Comparison of ENCODE assay signal across 9 mouse cellular contexts in the genomic region with DNA sequence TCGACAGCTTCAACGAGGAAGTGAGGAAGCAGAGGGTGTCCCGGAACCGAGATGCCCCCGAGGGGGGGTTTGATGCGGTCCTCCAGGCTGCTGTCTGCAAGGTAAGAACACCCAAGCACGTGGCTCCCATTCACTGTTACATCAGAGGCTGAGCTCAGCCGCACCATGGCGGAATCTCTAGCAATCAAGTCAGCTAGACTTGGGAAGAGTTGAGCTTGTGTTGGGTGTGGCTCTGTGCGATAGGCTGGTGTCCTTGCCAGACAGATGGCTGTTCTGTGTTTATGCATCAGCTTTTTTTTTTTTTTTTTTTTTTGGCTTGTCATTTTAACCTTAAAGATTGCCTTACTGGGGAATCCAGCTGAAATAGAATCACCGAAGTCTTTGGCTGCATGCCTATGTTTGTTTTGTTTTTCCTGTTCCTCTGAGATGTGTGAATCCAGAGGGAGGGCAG. TPM values are rescaled to one million over a fixed set of nuclear protein-coding genes. Genes with fewer than 3 reads are reported as not detected.
A peak's percentile ranks its signal among the peaks of the same experiment; 100 is the strongest.
DNase-seq lines count a peak whose midpoint lies in the region; ATAC-seq and TF ChIP-seq lines count a peak whose summit lies in the region.
"Had no signal": no experiment of that assay in that cellular context is flagged by ENCODE, and none has a peak within 500 bp of the region (broad histone marks: within the 10 kb centered on the region; RNA-seq: fewer than 3 reads in every experiment).

No protein-coding gene starts in this region.

- no peaks in the 10 kb centered on the region for H3K27me3 ChIP-seq in midbrain, embryonic 13.5 days
- H3K27me3 ChIP-seq: limb, embryonic 15.5 days had no signal

- H3K9ac ChIP-seq in midbrain, embryonic 13.5 days (replicated peaks), result no peak overlapping the region
- H3K9ac ChIP-seq: limb, embryonic 15.5 days had no signal

- peaks cover 34% of the 10 kb centered on the region for H3K4me1 ChIP-seq in brown adipose tissue, adult 24 weeks (ENCODE audit: control insufficient read depth, insufficient read depth, insufficient read length, low read length)
- peaks cover 14% of the 10 kb centered on the region for H3K4me1 ChIP-seq in midbrain, embryonic 13.5 days (replicated peaks)

- DNase-seq in adrenal gland, postnatal 10 days, result peak; percentile 26
- no peak for DNase-seq in adrenal gland, adult 8-10 months
- peak; percentile 82 for DNase-seq in 3T3-L1 (ENCODE audit: low read depth, low spot score)
- peak; percentile 48 for DNase-seq in lung, postnatal 36 days
- DNase-seq in left cerebral cortex, adult 11 months (ENCODE audit: low spot score), result no peak
- no peak for DNase-seq in layer of hippocampus, adult 2 months (ENCODE audit: low spot score in 2 of 2)

- peak overlapping the region; percentile 46 for H3K27ac ChIP-seq in brown adipose tissue, adult 24 weeks (replicated peaks; ENCODE audit: low read depth, low read length)
- H3K27ac ChIP-seq in layer of hippocampus, adult 2 months, result no peak overlapping the region
- H3K27ac ChIP-seq in midbrain, embryonic 13.5 days, result no peak overlapping the region

- no peaks in the 10 kb centered on the region for H3K36me3 ChIP-seq in midbrain, embryonic 13.5 days

- WGBS in midbrain, embryonic 13.5 days, result 94% methylated on average over 11 of the region's 11 CpGs

- no peak for ATAC-seq in midbrain, embryonic 13.5 days

- H3K9me3 ChIP-seq in midbrain, embryonic 13.5 days, result no peaks in the 10 kb centered on the region
- H3K9me3 ChIP-seq: limb, embryonic 15.5 days had no signal

- H3K4me3 ChIP-seq in brown adipose tissue, adult 24 weeks (ENCODE audit: insufficient read depth, low read depth, low read length), result no peak overlapping the region
- H3K4me3 ChIP-seq in layer of hippocampus, adult 2 months, result no peak overlapping the region
- H3K4me3 ChIP-seq in midbrain, embryonic 13.5 days (replicated peaks), result no peak overlapping the region
- H3K4me3 ChIP-seq: limb, embryonic 15.5 days had no signal

- no peak for TF ChIP-seq CTCF in layer of hippocampus, adult 2 months (conservative IDR thresholded peaks at IDR 0.05)

- no peak overlapping the region for H3K4me2 ChIP-seq in midbrain, embryonic 13.5 days (replicated peaks)
- H3K4me2 ChIP-seq: limb, embryonic 15.5 days had no signal

RNA-seq across cellular contexts. Expression of gene Itgb5, which starts 55.6 kb away (rescaled TPM):
- 100 to 1,000 TPM; 106 to 114 TPM for total RNA-seq in adrenal gland, postnatal 10 days (2021)
- total RNA-seq in adrenal gland, adult 8-10 months (2022), result 100 to 1,000 TPM; 230 to 292 (median 261) TPM
- 42.1 and 53.4 TPM in 2 replicates for polyA plus RNA-seq in brown adipose tissue, adult 24 weeks (2012; ENCODE audit: insufficient read depth, insufficient read length, missing spikeins)
- 10 to 100 TPM; 40.2 to 40.5 TPM for total RNA-seq in layer of hippocampus, adult 2 months (2021)
- 5.3 and 10.3 TPM in 2 replicates for polyA plus RNA-seq in midbrain, embryonic 13.5 days (2015; fragmentation: Nextera tagmentation; extraction: Ambion mirVana)

Comparison
In these comparisons a context has a peak if more than half of its experiments do, and no peak if none do; other contexts are left out.
1. DNase-seq: peak in adrenal gland, postnatal 10 days (single experiment), 3T3-L1 (single experiment) and lung, postnatal 36 days (single experiment); none in adrenal gland, adult 8-10 months (single experiment), left cerebral cortex, adult 11 months (single experiment) and layer of hippocampus, adult 2 months (0 of 2).